Mouse (Mus musculus): ENCODE measurements around the gene Col6a6. TPM values are rescaled to one million over a fixed set of nuclear protein-coding genes. Genes with fewer than 3 reads are reported as not detected.
"Not testable (repeated sequence)": the region's sequence is repeated elsewhere in the genome, so short reads cannot be mapped to it uniquely, and the experiment has no call there.

The Col6a6 gene
- total and polyA plus RNA-seq, 2 experiments from 2014 or later = 0.23 to 0.31 TPM

- Histone ChIP-seq H3K4me1 (ENCODE audit: insufficient read depth, low read length) (no peaks in the 10 kb centered on the region), H3K27ac (no peak overlapping the region), H3K4me2 (ENCODE audit: low read depth, low read length) (no peak overlapping the region), H3K9ac (replicated peaks; ENCODE audit: low read length) (no peak overlapping the region), H3K27me3 (ENCODE audit: insufficient read depth, low read length) (no peaks in the 10 kb centered on the region), H3K4me3 (ENCODE audit: low read length) (no peak overlapping the region), H3K36me3 (ENCODE audit: insufficient read depth, low read length) (peaks cover 40% of the 10 kb centered on the region), H3K9me3 (ENCODE audit: low read length) (no peaks in the 10 kb centered on the region)
- WGBS = 90% methylated on average over 4 of the region's 4 CpGs
- no peak for TF ChIP-seq CTCF (IDR thresholded peaks at IDR 0.05; ENCODE audit: low read depth)
- DNase-seq (ENCODE audit: low spot score) (no peak), ATAC-seq (no peak)
These were observed 157.0 kb downstream of the Col6a6 start for GRCm38 (mm10) chr9:105670916-105671315.

- no peak for ATAC-seq
- DNase-seq (ENCODE audit: low spot score) = no peak
- Histone ChIP-seq H3K9ac (replicated peaks; ENCODE audit: low read length) (no peak overlapping the region), H3K4me1 (ENCODE audit: insufficient read depth, low read length) (no peaks in the 10 kb centered on the region), H3K36me3 (ENCODE audit: insufficient read depth, low read length) (peaks cover 52% of the 10 kb centered on the region), H3K27me3 (ENCODE audit: insufficient read depth, low read length) (no peaks in the 10 kb centered on the region), H3K4me2 (ENCODE audit: low read depth, low read length) (no peak overlapping the region), H3K27ac (no peak overlapping the region), H3K9me3 (ENCODE audit: low read length) (no peaks in the 10 kb centered on the region), H3K4me3 (ENCODE audit: low read length) (no peak overlapping the region)
- 93% methylated on average over 7 of the region's 7 CpGs for WGBS
- no peak for TF ChIP-seq CTCF (IDR thresholded peaks at IDR 0.05; ENCODE audit: low read depth)
These were observed 162.7 kb downstream of the Col6a6 start for GRCm38 (mm10) chr9:105665269-105665668.

GRCm38 (mm10) chr9:105659877-105660276 is 168.1 kb downstream of the Col6a6 start:
- Histone ChIP-seq H3K27me3 (ENCODE audit: insufficient read depth, low read length) (no peaks in the 10 kb centered on the region), H3K4me3 (ENCODE audit: low read length) (no peak overlapping the region), H3K9ac (replicated peaks; ENCODE audit: low read length) (no peak overlapping the region), H3K36me3 (ENCODE audit: insufficient read depth, low read length) (peaks cover 26% of the 10 kb centered on the region), H3K9me3 (ENCODE audit: low read length) (no peaks in the 10 kb centered on the region), H3K27ac (no peak overlapping the region), H3K4me1 (ENCODE audit: insufficient read depth, low read length) (no peaks in the 10 kb centered on the region), H3K4me2 (ENCODE audit: low read depth, low read length) (no peak overlapping the region)
- ATAC-seq (no peak), DNase-seq (ENCODE audit: low spot score) (no peak)
- TF ChIP-seq CTCF (IDR thresholded peaks at IDR 0.05; ENCODE audit: low read depth) = no peak
- WGBS = 68% methylated on average over 6 of the region's 6 CpGs

- Histone ChIP-seq H3K9ac (replicated peaks; ENCODE audit: low read length) (no peak overlapping the region), H3K27me3 (ENCODE audit: insufficient read depth, low read length) (no peaks in the 10 kb centered on the region), H3K36me3 (ENCODE audit: insufficient read depth, low read length) (peaks cover 22% of the 10 kb centered on the region; the same call in 1 of the 2 replicates), H3K4me2 (ENCODE audit: low read depth, low read length) (no peak overlapping the region), H3K4me1 (ENCODE audit: insufficient read depth, low read length) (no peaks in the 10 kb centered on the region), H3K27ac (no peak overlapping the region), H3K9me3 (ENCODE audit: low read length) (no peaks in the 10 kb centered on the region), H3K4me3 (ENCODE audit: low read length) (no peak overlapping the region)
- WGBS = 96% methylated on average over 12 of the region's 12 CpGs
- ATAC-seq = no peak
- DNase-seq (ENCODE audit: low spot score) = no peak
- no peak for TF ChIP-seq CTCF (IDR thresholded peaks at IDR 0.05; ENCODE audit: low read depth)
These were observed 169.7 kb downstream of the Col6a6 start for GRCm38 (mm10) chr9:105658216-105658615.

- WGBS = 74% methylated on average over 2 of the region's 2 CpGs
- no peak for TF ChIP-seq CTCF (IDR thresholded peaks at IDR 0.05; ENCODE audit: low read depth)
- Histone ChIP-seq H3K36me3 (ENCODE audit: insufficient read depth, low read length) (peaks cover 15% of the 10 kb centered on the region; the same call in 1 of the 2 replicates), H3K27me3 (ENCODE audit: insufficient read depth, low read length) (no peaks in the 10 kb centered on the region), H3K9ac (replicated peaks; ENCODE audit: low read length) (no peak overlapping the region), H3K4me3 (ENCODE audit: low read length) (no peak overlapping the region), H3K9me3 (ENCODE audit: low read length) (no peaks in the 10 kb centered on the region), H3K4me2 (ENCODE audit: low read depth, low read length) (no peak overlapping the region), H3K27ac (no peak overlapping the region), H3K4me1 (ENCODE audit: insufficient read depth, low read length) (no peaks in the 10 kb centered on the region)
- DNase-seq (ENCODE audit: low spot score) (no peak), ATAC-seq (no peak)
These were observed 171.8 kb downstream of the Col6a6 start for GRCm38 (mm10) chr9:105656189-105656588.

GRCm38 (mm10) chr9:105642460-105643371 is 185.2 kb downstream of the Col6a6 start, which contains the start of gene Pik3r4:
Gene Pik3r4 (plus strand): TSS chr9:105642978.
- Histone ChIP-seq H3K9me3 (ENCODE audit: low read length) (no peaks in the 10 kb centered on the region), H3K27me3 (ENCODE audit: insufficient read depth, low read length) (no peaks in the 10 kb centered on the region), H3K36me3 (ENCODE audit: insufficient read depth, low read length) (no peaks in the 10 kb centered on the region; the same call in 1 of the 2 replicates), H3K4me3 (ENCODE audit: low read length) (peak within 1 kb of the TSS; percentile 70), H3K4me2 (ENCODE audit: low read depth, low read length) (peak within 1 kb of the TSS; percentile 78), H3K9ac (replicated peaks; ENCODE audit: low read length) (peak within 1 kb of the TSS; percentile 81), H3K27ac (peak within 1 kb of the TSS; percentile 71), H3K4me1 (ENCODE audit: insufficient read depth, low read length) (no peaks in the 10 kb centered on the region)
- 4% methylated on average over 37 of the region's 37 CpGs for WGBS
- ATAC-seq = peak; percentile 90
- peak; percentile 96 for DNase-seq (ENCODE audit: low spot score)
- TF ChIP-seq CTCF (IDR thresholded peaks at IDR 0.05; ENCODE audit: low read depth) = no peak

GRCm38 (mm10) chr9:105641377-105641776 is 186.6 kb downstream of the Col6a6 start:
- not testable (repeated sequence) for DNase-seq (ENCODE audit: low spot score); H3K27me3 ChIP-seq (ENCODE audit: insufficient read depth, low read length); ATAC-seq; H3K27ac ChIP-seq; H3K4me3 ChIP-seq (ENCODE audit: low read length); H3K9me3 ChIP-seq (ENCODE audit: low read length); H3K36me3 ChIP-seq (ENCODE audit: insufficient read depth, low read length); H3K9ac ChIP-seq (replicated peaks; ENCODE audit: low read length); H3K4me1 ChIP-seq (ENCODE audit: insufficient read depth, low read length); H3K4me2 ChIP-seq (ENCODE audit: low read depth, low read length)
- WGBS = 71% methylated on average over 6 of the region's 6 CpGs

Other genes with a start within 250 kb of the Col6a6 start
- gene Pik3r4, start 185.2 kb downstream of the Col6a6 start, total RNA-seq (2014; rRNA removed) = 17.7 and 26.7 TPM in 2 replicates
- 12.8 and 13.1 TPM in 2 replicates for gene Pik3r4, start 185.2 kb downstream of the Col6a6 start, polyA plus RNA-seq (2015; fragmentation: Nextera tagmentation; extraction: Ambion mirVana)
- gene Col6a5, start 132.5 kb upstream of the Col6a6 start, total RNA-seq (2014; rRNA removed) = 0.32 and 1.5 TPM in 2 replicates
- 0.13 and 0.39 TPM in 2 replicates for gene Col6a5, start 132.5 kb upstream of the Col6a6 start, polyA plus RNA-seq (2015; fragmentation: Nextera tagmentation; extraction: Ambion mirVana)